In genomic region chr19:29675562-29676078, GRCm38 (mm10) we compare ENCODE assay signal across 20 mouse cellular contexts. TPM values are rescaled to one million over a fixed set of nuclear protein-coding genes. Genes with fewer than 3 reads are reported as not detected.
DNase-seq lines count a peak whose midpoint lies in the region; ATAC-seq and TF ChIP-seq lines count a peak whose summit lies in the region.
"Had no signal": no experiment of that assay in that cellular context is flagged by ENCODE, and none has a peak within 500 bp of the region (broad histone marks: within the 10 kb centered on the region; RNA-seq: fewer than 3 reads in every experiment).

No protein-coding gene starts in this region.

- in situ Hi-C loops in CH12.LX (cut with MboI; ENCODE audit: low pct_ligation_motif_present, low pct_unique_long_range_greater_than_20kb, low sequenced_read_pairs) = loop anchor here (10.0 kb wide), 2 partner anchors 139 to 439 kb away; partner anchors contain the start of gene Ranbp6

- TF ChIP-seq EP300 in CH12.LX (IDR thresholded peaks at IDR 0.05; ENCODE audit: low read length) = no peak
- no peak for TF ChIP-seq EP300 in liver, postnatal 0 days (IDR thresholded peaks at IDR 0.05; ENCODE audit: low read depth)

- no peaks in the 10 kb centered on the region for H3K36me3 ChIP-seq in kidney, adult 2 months (ENCODE audit: control insufficient read depth, insufficient read depth, low read length)
- H3K36me3 ChIP-seq in CH12.LX (replicated peaks in 1 of 2; ENCODE audit: control insufficient read depth in 1 of 2, insufficient read depth in 1 of 2, low read length in 1 of 2) = no peaks in the 10 kb centered on the region
- no peaks in the 10 kb centered on the region for H3K36me3 ChIP-seq in liver, postnatal 0 days (replicated peaks; ENCODE audit: insufficient read depth, low read length)
- H3K36me3 ChIP-seq in hindbrain, embryonic 16.5 days (ENCODE audit: control insufficient read depth, insufficient read depth, low read length) = no peaks in the 10 kb centered on the region
- H3K36me3 ChIP-seq: heart, embryonic 12.5 days; hindbrain, embryonic 10.5 days; limb, embryonic 12.5 days; lung, embryonic 15.5 days had no signal

- DNase-seq in kidney, adult 2 months = peak; percentile 22
- DNase-seq in kidney, postnatal 36 days = no peak
- no peak for DNase-seq in CH12.LX (ENCODE audit: extremely low read depth)
- DNase-seq in c-Kit-positive CD71-negative TER-119-negative erythroid progenitor cells, embryonic 14.5 days (ENCODE audit: low read depth) = peak; percentile 20
- no peak for DNase-seq in liver, postnatal 0 days
- DNase-seq in cerebellum, postnatal 14 days = no peak
- DNase-seq: adrenal gland, postnatal 36 days; cerebellum, adult 11 months; embryo, embryonic 11 days; forebrain, postnatal 0 days; gastrocnemius, postnatal 10 days; kidney, postnatal 10 days had no signal

- H3K4me1 ChIP-seq in kidney, adult 2 months (ENCODE audit: control insufficient read depth, insufficient read depth, low read length) = no peaks in the 10 kb centered on the region
- peaks cover 0 to 23% of the 10 kb centered on the region in 2 experiments; a peak in 2 of 4 replicates for H3K4me1 ChIP-seq in CH12.LX (ENCODE audit: control insufficient read depth in 1 of 2, insufficient read depth in 2 of 2)
- peaks cover 4% of the 10 kb centered on the region for H3K4me1 ChIP-seq in liver, postnatal 0 days (ENCODE audit: insufficient read depth)
- H3K4me1 ChIP-seq in hindbrain, embryonic 16.5 days (ENCODE audit: control insufficient read depth, insufficient read depth, low read depth, low read length) = no peaks in the 10 kb centered on the region
- H3K4me1 ChIP-seq: heart, embryonic 12.5 days; hindbrain, embryonic 10.5 days; limb, embryonic 12.5 days had no signal

- H3K4me3 ChIP-seq in kidney, adult 2 months (ENCODE audit: insufficient read depth, low read depth, low read length) = no peak overlapping the region
- no peak overlapping the region for H3K4me3 ChIP-seq in CH12.LX (replicated peaks in 1 of 3; ENCODE audit: low read depth in 2 of 3, low read length in 2 of 3, poor library complexity in 1 of 3)
- H3K4me3 ChIP-seq in liver, postnatal 0 days (ENCODE audit: low read depth, low read length) = no peak overlapping the region
- no peak overlapping the region for H3K4me3 ChIP-seq in hindbrain, embryonic 16.5 days (ENCODE audit: low read length)
- H3K4me3 ChIP-seq: heart, embryonic 12.5 days; hindbrain, embryonic 10.5 days; limb, embryonic 12.5 days; lung, embryonic 15.5 days; myocyte had no signal

- dilution Hi-C loops in CH12.LX (cut with MboI; ENCODE audit: extremely low pct_ligation_motif_present, extremely low pct_unique_long_range_greater_than_20kb, low sequenced_read_pairs) = no loop called here

- TF ChIP-seq POLR2A in kidney, adult 2 months (IDR thresholded peaks at IDR 0.05; ENCODE audit: low read depth, low read length) = no peak
- TF ChIP-seq POLR2A in CH12.LX (IDR thresholded peaks at IDR 0.05; ENCODE audit: low read depth, low read length) = no peak

- no peaks in the 10 kb centered on the region for H3K79me2 ChIP-seq in CH12.LX (replicated peaks; ENCODE audit: control insufficient read depth, extremely low read depth, insufficient read depth, poor library complexity, severe bottlenecking)

- no peak overlapping the region; the same call in 1 of the 2 replicates for H3K27ac ChIP-seq in kidney, adult 2 months (ENCODE audit: insufficient read depth, low read depth, low read length)
- H3K27ac ChIP-seq in CH12.LX (ENCODE audit: insufficient read depth, low read depth) = no peak overlapping the region
- no peak overlapping the region for H3K27ac ChIP-seq in liver, postnatal 0 days (ENCODE audit: low read depth)
- H3K27ac ChIP-seq in hindbrain, embryonic 16.5 days (ENCODE audit: low read depth, low read length) = no peak overlapping the region
- H3K27ac ChIP-seq: hindbrain, embryonic 10.5 days; limb, embryonic 12.5 days; lung, embryonic 15.5 days had no signal

- H3K27me3 ChIP-seq in kidney, adult 2 months (replicated peaks; ENCODE audit: control insufficient read depth, insufficient read depth, low read length) = no peaks in the 10 kb centered on the region
- H3K27me3 ChIP-seq in CH12.LX (replicated peaks) = no peaks in the 10 kb centered on the region
- no peaks in the 10 kb centered on the region for H3K27me3 ChIP-seq in liver, postnatal 0 days (ENCODE audit: insufficient read depth, low read length)
- H3K27me3 ChIP-seq in hindbrain, embryonic 16.5 days (replicated peaks; ENCODE audit: control insufficient read depth, insufficient read depth, low read length) = no peaks in the 10 kb centered on the region
- H3K27me3 ChIP-seq: limb, embryonic 12.5 days had no signal

- peak; percentile 75 for ATAC-seq in liver, postnatal 0 days
- no peak for ATAC-seq in hindbrain, embryonic 16.5 days
- no peak for ATAC-seq in frontal cortex, adult (ENCODE audit: low TSS enrichment)
- ATAC-seq: forebrain, postnatal 0 days had no signal

- TF ChIP-seq CTCF in kidney, adult 2 months (conservative IDR thresholded peaks at IDR 0.05; ENCODE audit: insufficient read depth, insufficient read length, low read depth, low read length) = no peak
- TF ChIP-seq CTCF in CH12.LX (conservative IDR thresholded peaks at IDR 0.05 in 1 of 2, IDR thresholded peaks at IDR 0.05 in 1 of 2; ENCODE audit: low read depth in 2 of 2, low read length in 2 of 2) = no peak
- no peak for TF ChIP-seq CTCF in liver, postnatal 0 days (IDR thresholded peaks at IDR 0.05; ENCODE audit: low read depth)

- TF ChIP-seq RAD21 in CH12.LX (IDR thresholded peaks at IDR 0.05; ENCODE audit: low read depth, low read length) = no peak

- no peak overlapping the region for H3K9ac ChIP-seq in CH12.LX (ENCODE audit: insufficient read depth, low read depth)
- no peak overlapping the region for H3K9ac ChIP-seq in liver, postnatal 0 days (replicated peaks)
- no peak overlapping the region for H3K9ac ChIP-seq in hindbrain, embryonic 16.5 days (ENCODE audit: low read depth, low read length)
- H3K9ac ChIP-seq: forebrain, postnatal 0 days; heart, embryonic 12.5 days; limb, embryonic 12.5 days; lung, embryonic 15.5 days had no signal

- no peak overlapping the region for H3K4me2 ChIP-seq in CH12.LX (ENCODE audit: insufficient read depth, low read depth, poor library complexity, severe bottlenecking)
- peak overlapping the region; percentile 28; the same call in 1 of the 2 replicates for H3K4me2 ChIP-seq in liver, postnatal 0 days (ENCODE audit: low read depth, low read length)
- no peak overlapping the region for H3K4me2 ChIP-seq in hindbrain, embryonic 16.5 days (ENCODE audit: low read length)
- H3K4me2 ChIP-seq: heart, embryonic 12.5 days; limb, embryonic 12.5 days; lung, embryonic 15.5 days; midbrain, embryonic 11.5 days had no signal

- H3K9me3 ChIP-seq in CH12.LX (replicated peaks; ENCODE audit: low read length) = no peaks in the 10 kb centered on the region
- no peaks in the 10 kb centered on the region for H3K9me3 ChIP-seq in liver, postnatal 0 days (ENCODE audit: low read length)
- no peaks in the 10 kb centered on the region for H3K9me3 ChIP-seq in hindbrain, embryonic 16.5 days (ENCODE audit: control insufficient read depth, low read length)
- H3K9me3 ChIP-seq: heart, embryonic 12.5 days; hindbrain, embryonic 10.5 days; limb, embryonic 12.5 days; lung, embryonic 15.5 days had no signal

- 22% methylated on average over 9 of the region's 9 CpGs for WGBS in kidney, adult 2 months
- WGBS in liver, postnatal 0 days (ENCODE audit: insufficient replicate concordance) = 23% methylated on average over 9 of the region's 9 CpGs
- WGBS in hindbrain, embryonic 16.5 days = 76% methylated on average over 9 of the region's 9 CpGs

TF ChIP-seq in CH12.LX, 34 proteins besides CTCF, POLR2A, EP300 and RAD21:
- peak; percentile 29; the same call in 1 of the 2 replicates for TF ChIP-seq BHLHE40 (IDR thresholded peaks at IDR 0.05; ENCODE audit: low read depth, low read length)
- TF ChIP-seq NRF1 (IDR thresholded peaks at IDR 0.05; ENCODE audit: low read depth, low read length) = no peak
TF ChIP-seq in CH12.LX: peak in this region for 1.

RNA-seq across cellular contexts. Expression of gene Mlana, which starts 22.0 kb away (rescaled TPM):
- polyA plus RNA-seq in kidney, adult 2 months (2012; rRNA removed) = not detected in 2 replicates
- total RNA-seq in CH12.LX (2012; rRNA removed) = not detected in 2 replicates
- total RNA-seq in CH12.LX (2014; rRNA removed) = not detected in 2 replicates
- polyA plus RNA-seq in CH12.LX (2012; ENCODE audit: insufficient read length, low read depth) = not detected in 2 replicates
- polyA plus RNA-seq in liver, postnatal 0 days (2015; fragmentation: Nextera tagmentation; extraction: Ambion mirVana) = not detected in 2 replicates
- polyA plus RNA-seq in hindbrain, embryonic 16.5 days (2015; fragmentation: Nextera tagmentation; extraction: Ambion mirVana) = not detected in 2 replicates
- total RNA-seq: adrenal gland, postnatal 36 days; forebrain, postnatal 0 days had no signal
- polyA plus RNA-seq: forebrain, postnatal 0 days; limb, embryonic 12.5 days; lung, embryonic 15.5 days; myocyte had no signal

RNA-seq across cellular contexts. Expression of gene Ermp1, which starts 27.4 kb away (rescaled TPM):
- 23.9 and 31.5 TPM in 2 replicates for polyA plus RNA-seq in kidney, adult 2 months (2012; rRNA removed)
- total RNA-seq in CH12.LX (2012; rRNA removed) (26.1 and 27.6 TPM in 2 replicates), CH12.LX (2014; rRNA removed) (21.7 and 22.7 TPM in 2 replicates)
- polyA plus RNA-seq in CH12.LX (2012; ENCODE audit: insufficient read length, low read depth) = 31.7 and 32.9 TPM in 2 replicates
- 4.1 and 4.3 TPM in 2 replicates for polyA plus RNA-seq in liver, postnatal 0 days (2015; fragmentation: Nextera tagmentation; extraction: Ambion mirVana)
- 10.1 and 11.2 TPM in 2 replicates for polyA plus RNA-seq in hindbrain, embryonic 16.5 days (2015; fragmentation: Nextera tagmentation; extraction: Ambion mirVana)

Comparison
In these comparisons a context has a peak if more than half of its experiments do, and no peak if none do; other contexts are left out.
1. DNase-seq: peak in kidney, adult 2 months (single experiment) and c-Kit-positive CD71-negative TER-119-negative erythroid progenitor cells, embryonic 14.5 days (single experiment); none in kidney, postnatal 36 days (0 of 2), CH12.LX (single experiment), liver, postnatal 0 days (single experiment) and cerebellum, postnatal 14 days (0 of 2).